Mouse (Mus musculus) CD8-positive naive resting alpha-beta T cell, adult 57 days (primary cell): ENCODE results near the gene Man1b1. TPM values are rescaled to one million over a fixed set of nuclear protein-coding genes. Genes with fewer than 3 reads are reported as not detected.

Experiments used
- total RNA-seq: library from RNA; stranded (reverse); gene quantifications from one replicate; pipeline ENCODE4 v1.2.4, GENCODE M21; 2023

The Man1b1 gene
- total RNA-seq: 34.4 TPM

GRCm38 (mm10) chr2:25332286-25333160 is at the start of gene Man1b1:
Gene Man1b1 (plus strand): TSS chr2:25332338.

GRCm38 (mm10) chr2:25287927-25288649 is 44.0 kb upstream of the Man1b1 start, which contains the start of gene Tmem210:
Gene Tmem210 (plus strand): TSS chr2:25288145.

GRCm38 (mm10) chr2:25289651-25290050 is 42.5 kb upstream of the Man1b1 start, which contains the start of gene Lrrc26:
Gene Lrrc26 (plus strand): TSS chr2:25289915.

DNA sequence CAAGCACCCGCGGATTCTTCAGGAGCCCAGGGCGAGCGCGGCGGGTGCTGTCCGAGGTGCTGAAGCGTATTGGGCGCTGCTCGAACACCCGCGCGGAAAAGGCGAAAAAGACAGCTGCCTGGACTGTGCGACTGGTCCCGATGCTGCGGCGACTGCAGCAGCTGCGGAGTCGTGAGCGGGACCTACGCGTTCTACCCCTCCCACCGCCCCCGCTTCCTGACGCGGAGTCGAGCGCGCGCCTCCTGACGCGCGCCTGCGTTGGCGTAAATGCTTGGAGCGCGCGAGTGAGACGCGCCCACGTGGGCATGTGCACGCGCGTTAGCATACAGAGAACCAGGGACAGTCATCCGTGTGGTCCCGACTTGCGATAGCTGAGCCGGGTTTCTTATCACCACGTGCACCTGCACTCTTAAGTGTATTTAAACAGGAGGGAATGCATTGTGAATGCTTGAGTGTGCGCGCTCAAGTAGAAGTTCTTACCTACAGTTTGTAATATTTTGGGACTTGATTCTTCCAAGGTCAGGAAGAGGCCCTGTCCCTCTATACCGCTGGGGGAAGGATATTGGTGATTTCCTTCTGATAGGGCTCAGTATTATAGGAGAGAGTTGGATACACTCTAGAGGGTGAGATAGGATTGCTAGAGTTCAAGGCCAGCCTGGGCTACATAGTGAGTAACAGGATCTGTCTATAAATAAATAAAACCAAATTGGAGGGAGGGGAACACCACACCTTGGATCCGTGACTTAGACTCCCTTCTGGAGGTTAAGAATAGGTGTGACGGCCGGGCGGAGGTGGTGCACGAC is 13.0 kb upstream of the Man1b1 start, which contains the start of gene Grin1:
TSS of gene Grin1 (minus strand) at position 217 of the 803 bp plus-strand sequence.

DNA sequence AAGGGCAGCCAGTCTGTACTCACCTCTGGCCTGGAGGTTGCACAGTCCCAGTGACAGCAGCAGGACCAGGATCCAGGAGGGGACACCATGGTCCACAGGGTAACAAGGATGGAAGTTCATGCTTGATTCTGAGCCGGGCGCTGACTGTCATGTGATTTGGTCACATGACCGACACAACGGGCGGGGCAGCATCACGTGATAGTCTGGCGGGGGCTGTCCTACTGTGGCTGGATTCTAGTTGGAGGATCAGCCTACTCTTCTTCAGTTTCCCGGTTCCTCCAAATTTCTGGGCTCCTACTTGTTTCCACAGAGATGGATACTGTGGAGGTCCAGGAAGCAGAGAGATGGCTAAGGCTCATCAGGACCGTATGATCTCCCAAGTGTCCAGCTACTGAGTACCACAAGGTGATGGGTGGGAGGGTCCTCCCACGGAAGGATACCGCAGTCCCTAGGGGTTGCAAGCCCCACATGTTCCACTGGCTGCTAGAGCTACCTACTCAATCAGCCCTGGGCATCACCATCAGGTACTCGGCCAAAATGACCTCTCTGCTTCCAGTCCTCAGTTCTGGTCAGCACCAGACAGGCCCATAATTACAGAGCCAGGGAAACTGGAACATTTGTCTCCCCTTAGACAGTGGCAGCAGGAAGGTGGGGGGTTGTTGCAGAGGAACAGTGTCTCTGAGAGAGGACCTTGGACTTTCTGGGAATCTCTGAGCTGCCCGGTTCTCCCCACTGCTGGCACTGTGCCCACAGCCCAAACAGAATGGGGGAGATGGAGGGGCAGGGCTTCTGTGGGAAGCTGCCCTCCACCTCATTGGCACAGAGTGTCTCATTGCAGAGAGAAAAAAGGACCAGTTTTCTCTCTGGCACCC is 24.3 kb downstream of the Man1b1 start, which contains the start of gene Dpp7:
TSS of gene Dpp7 (minus strand) at position 152 of the 872 bp plus-strand sequence.

GRCm38 (mm10) chr2:25365091-25365761 is 33.1 kb downstream of the Man1b1 start, which contains the start of gene Uap1l1:
Gene Uap1l1 (minus strand): TSS chr2:25365682.

GRCm38 (mm10) chr2:25371764-25372643 is 39.9 kb downstream of the Man1b1 start, which contains the start of gene Sapcd2:
Gene Sapcd2 (plus strand): TSS chr2:25372321.

GRCm38 (mm10) chr2:25395721-25396596 is 63.8 kb downstream of the Man1b1 start, which contains the start of gene Entpd2:
Gene Entpd2 (plus strand): TSS chr2:25395874.

DNA sequence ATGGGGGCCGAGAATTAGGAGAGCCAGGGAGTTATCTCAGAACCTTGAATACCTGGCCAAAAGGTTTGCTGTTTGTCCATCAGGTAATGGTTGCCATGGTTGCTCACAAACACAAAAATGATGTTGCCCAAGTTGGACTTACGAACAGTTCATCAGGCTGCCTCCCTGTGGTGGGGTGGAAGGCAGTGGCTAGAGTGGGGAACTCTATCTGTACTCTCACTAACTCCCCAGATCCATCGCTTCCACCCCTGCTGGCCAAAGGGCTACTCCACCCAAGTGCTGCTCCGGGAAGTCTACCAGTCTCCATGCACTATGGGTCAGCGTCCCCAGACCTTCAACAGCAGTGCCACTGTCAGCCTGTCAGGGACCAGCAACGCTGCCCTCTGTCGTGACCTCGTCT is 66.9 kb downstream of the Man1b1 start, which contains the start of gene Npdc1:
TSS of gene Npdc1 (plus strand) at position 301 of the 400 bp plus-strand sequence.

Other genes starting within 250 kb of the Man1b1 start
- gene Noxa1, start 237.2 kb upstream of the Man1b1 start, total RNA-seq: not detected
- 3.3 TPM for gene Nrarp, start 151.6 kb upstream of the Man1b1 start, total RNA-seq
- 25.9 TPM for gene Tor4a, start 135.5 kb upstream of the Man1b1 start, total RNA-seq
- gene Nelfb, start 120.8 kb upstream of the Man1b1 start, total RNA-seq: 68.2 TPM
- not detected for gene Stpg3, start 117.7 kb upstream of the Man1b1 start, total RNA-seq
- not detected for gene Fam166a, start 113.6 kb upstream of the Man1b1 start, total RNA-seq
- 105 TPM for gene Tubb4b, start 107.6 kb upstream of the Man1b1 start, total RNA-seq
- gene Slc34a3, start 98.0 kb upstream of the Man1b1 start, total RNA-seq: not detected
- not detected for gene Rnf224, start 95.6 kb upstream of the Man1b1 start, total RNA-seq
- gene Rnf208, start 90.1 kb upstream of the Man1b1 start, total RNA-seq: not detected
- not detected for gene Cysrt1, start 89.9 kb upstream of the Man1b1 start, total RNA-seq
- gene AL732309.1, start 85.5 kb upstream of the Man1b1 start, total RNA-seq: 11.0 TPM
- gene Tmem203, start 76.9 kb upstream of the Man1b1 start, total RNA-seq: 20.6 TPM
- gene Tprn, start 69.7 kb upstream of the Man1b1 start, total RNA-seq: 20.0 TPM
- 39.1 TPM for gene Ssna1, start 59.9 kb upstream of the Man1b1 start, total RNA-seq
- 92.6 TPM for gene Anapc2, start 59.9 kb upstream of the Man1b1 start, total RNA-seq
- not detected for gene Tmem210, start 44.2 kb upstream of the Man1b1 start, total RNA-seq
- not detected for gene Lrrc26, start 42.4 kb upstream of the Man1b1 start, total RNA-seq
- not detected for gene Grin1, start 13.2 kb upstream of the Man1b1 start, total RNA-seq
- 13.0 TPM for gene Dpp7, start 24.0 kb downstream of the Man1b1 start, total RNA-seq
- gene Uap1l1, start 33.3 kb downstream of the Man1b1 start, total RNA-seq: 12.6 TPM
- not detected for gene Sapcd2, start 40.0 kb downstream of the Man1b1 start, total RNA-seq
- gene Entpd2, start 63.5 kb downstream of the Man1b1 start, total RNA-seq: not detected
- 2.3 TPM for gene Npdc1, start 67.0 kb downstream of the Man1b1 start, total RNA-seq
- gene Fut7, start 90.9 kb downstream of the Man1b1 start, total RNA-seq: 0.52 TPM
- gene Abca2, start 96.4 kb downstream of the Man1b1 start, total RNA-seq: 80.3 TPM
- not detected for gene Clic3, start 124.5 kb downstream of the Man1b1 start, total RNA-seq
- 83.0 TPM for gene Paxx, start 128.8 kb downstream of the Man1b1 start, total RNA-seq
- gene Ptgds, start 137.7 kb downstream of the Man1b1 start, total RNA-seq: not detected
- gene Lcn12, start 161.6 kb downstream of the Man1b1 start, total RNA-seq: not detected
- 60.4 TPM for gene Fbxw5, start 168.4 kb downstream of the Man1b1 start, total RNA-seq
- not detected for gene C8g, start 169.4 kb downstream of the Man1b1 start, total RNA-seq
- gene Traf2, start 214.6 kb downstream of the Man1b1 start, total RNA-seq: 40.5 TPM
- 100 TPM for gene Edf1, start 225.5 kb downstream of the Man1b1 start, total RNA-seq
- gene Mamdc4, start 242.5 kb downstream of the Man1b1 start, total RNA-seq: 2.0 TPM
- gene Phpt1, start 242.9 kb downstream of the Man1b1 start, total RNA-seq: 18.9 TPM
- gene Ajm1, start 249.4 kb downstream of the Man1b1 start, total RNA-seq: 0.70 TPM